Mouse (Mus musculus) lung, postnatal 25 days (tissue): ENCODE results near the gene Nrxn2.

Experiments
- DNase-seq: peaks from one replicate; pipeline ENCODE4 v3.0.0; 2022; ENCODE audit warnings: low spot score

Nrxn2 gene

DNA sequence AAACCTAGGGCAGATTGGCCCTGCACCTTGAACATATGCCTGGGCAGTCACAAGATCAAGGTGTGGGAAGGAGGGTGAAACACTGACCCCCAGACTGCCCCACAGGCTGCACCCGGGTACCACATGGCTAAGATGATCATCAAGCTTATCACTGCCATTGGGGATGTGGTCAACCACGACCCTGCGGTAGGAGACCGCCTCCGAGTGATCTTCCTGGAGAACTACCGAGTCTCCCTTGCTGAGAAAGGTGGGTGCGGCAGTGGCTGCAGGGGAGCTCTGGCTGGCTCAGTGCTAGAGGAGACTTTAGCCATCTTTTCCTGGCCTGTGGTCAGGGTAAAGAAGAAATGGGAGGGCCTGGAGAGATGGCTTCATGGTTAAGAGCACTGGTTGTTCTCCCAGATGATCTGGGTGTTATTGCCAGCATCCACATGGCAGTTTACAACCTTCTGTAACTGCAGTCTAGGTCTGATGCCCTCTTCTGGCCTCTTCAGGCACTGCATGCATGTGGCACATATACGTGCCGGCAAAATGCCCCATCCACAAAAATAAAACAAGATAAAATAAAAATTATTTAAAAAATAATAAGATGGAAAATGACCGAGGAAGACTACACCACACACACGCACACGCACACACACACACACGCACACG is 25.7 kb upstream of the Nrxn2 start:
- DNase-seq, result no peak

DNA sequence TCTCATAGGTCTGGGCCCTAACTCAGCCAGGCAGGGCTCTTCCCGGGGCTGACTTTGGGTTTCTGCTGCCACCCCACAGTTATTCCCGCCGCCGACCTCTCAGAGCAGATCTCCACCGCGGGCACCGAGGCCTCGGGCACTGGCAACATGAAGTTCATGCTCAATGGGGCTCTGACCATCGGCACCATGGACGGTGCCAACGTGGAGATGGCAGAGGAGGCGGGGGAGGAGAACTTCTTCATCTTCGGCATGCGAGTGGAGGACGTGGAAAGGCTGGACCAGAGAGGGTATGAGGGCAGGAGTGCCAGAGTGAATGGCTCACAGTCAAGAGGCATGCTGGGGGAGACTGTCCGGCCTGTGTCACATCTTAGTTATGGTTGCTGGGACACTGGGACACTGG is 24.9 kb upstream of the Nrxn2 start:
- no peak for DNase-seq

DNA sequence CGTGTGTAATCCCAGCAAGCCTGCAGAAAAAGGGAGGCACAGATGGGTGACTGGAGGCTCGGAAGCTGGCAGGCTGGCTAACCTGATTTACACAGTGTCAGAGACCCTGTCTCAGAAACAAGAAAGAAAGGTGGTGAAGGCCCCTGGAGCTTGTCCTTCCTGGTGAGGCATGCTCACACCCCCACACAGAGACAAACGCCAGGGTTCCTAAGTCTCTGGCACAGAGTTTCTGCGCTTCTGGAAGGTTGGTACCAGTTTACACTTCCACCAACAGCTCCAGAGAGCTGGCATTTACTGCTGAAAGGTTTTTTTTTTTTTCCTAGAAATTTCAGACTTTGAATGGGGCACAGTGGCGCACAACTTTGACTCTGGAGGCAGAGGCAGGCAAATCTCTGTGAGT is 22.3 kb upstream of the Nrxn2 start:
- DNase-seq, result no peak

DNA sequence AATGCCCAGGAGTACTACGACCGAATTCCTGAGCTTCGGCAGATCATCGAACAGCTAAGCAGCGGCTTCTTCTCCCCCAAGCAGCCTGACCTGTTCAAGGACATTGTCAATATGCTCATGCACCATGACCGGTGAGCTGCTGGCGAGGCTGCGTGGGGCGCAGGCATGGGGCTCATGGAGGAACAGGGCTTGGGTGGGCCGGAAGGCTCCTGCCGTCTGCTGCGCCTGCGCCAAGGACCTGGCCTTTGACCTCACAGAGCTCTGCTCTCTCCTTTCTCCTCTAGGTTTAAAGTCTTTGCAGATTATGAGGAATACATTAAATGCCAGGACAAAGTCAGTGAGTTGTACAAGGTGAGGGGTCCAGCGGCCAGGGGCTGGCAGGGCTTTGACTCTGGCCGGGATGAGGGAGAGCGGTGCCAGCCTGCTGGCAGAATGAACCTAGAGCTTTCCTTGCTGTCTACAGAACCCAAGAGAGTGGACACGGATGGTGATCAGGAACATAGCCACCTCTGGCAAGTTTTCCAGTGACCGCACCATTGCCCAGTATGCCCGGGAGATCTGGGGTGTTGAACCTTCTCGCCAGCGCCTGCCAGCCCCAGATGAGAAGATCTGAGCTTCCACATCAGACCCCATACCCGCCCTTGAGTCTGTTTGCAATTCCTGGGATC is 20.8 kb upstream of the Nrxn2 start:
- DNase-seq, result no peak

DNA sequence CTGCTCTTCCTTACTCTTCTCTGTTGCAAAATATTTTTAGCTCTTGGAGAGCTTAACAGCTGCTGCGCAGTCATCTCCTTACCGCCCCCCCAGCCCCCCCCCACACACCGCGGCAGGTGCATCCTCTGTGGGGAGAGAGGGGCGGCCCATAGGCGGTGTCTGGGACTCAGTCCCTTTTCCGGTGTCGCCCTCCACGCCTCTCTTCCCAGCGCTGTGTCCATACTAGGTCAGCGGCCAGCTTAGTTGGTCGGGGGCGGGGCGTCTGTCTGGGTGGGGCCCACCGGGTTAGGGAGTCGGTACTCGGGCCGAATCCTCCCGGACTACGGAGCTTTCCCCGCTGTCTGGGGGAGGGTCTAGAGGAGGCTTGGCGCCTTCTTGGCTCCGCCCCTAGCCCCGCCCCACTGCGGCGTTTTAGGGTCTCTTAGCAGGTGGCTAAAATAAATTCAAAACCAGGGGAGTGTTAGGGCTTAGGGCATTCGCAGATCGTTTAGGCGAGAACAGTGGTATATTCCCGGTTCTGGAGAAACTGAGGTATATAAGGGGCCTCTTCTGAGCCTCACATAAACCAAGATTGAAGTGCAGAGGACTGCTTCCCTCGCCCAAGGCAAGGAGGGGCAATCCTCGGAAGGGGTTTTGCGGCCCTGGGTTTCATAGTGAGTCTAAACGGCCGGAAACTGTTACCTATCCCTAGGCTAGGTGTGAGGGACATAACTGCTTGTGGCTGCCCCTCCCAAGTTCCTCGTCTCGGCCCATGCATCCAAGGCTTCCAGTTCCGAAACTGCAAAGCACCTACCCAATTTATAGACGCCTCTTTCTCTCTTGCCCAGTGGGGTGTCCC is 19.9 kb upstream of the Nrxn2 start:
- peak; percentile 89 for DNase-seq

DNA sequence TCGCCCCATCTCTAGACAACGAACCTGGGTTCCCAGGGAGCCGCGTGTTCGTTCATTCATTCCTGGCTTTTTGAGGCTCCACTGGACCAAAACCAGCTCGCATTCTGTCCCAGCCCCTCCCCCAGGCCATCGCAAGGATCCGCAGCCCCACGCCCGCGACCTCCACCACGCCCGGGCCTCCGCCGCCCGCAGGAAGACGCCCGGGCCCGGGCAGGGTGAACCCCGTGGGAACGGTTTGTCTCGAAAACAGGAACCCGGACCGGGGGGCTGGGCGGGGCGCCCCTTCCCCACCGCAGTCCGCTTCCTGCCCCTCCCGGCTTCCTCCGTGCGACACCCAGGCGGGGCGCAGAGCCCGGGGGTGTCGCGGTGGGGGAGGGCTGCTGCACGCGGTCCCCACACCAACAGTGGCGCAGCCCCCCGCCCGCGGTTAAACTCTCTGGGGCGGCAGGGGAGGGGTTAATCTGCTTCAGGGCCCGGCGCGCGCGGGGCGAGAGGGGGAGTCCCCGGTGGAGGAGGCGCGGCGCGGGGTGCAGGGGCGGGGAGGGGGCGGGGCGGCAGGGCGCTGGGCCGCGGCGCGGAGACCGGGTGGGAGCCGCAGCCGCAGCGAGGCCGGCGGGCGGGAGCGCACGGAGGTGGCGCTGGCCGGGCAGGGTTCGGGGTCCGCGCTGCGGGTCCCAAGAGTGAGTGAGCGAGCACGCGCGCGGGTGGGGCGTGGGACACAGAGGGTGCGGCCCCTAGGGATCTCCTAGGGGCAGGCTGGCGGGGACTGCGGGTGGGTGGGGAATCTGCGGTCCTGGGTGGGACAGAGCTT is 19.0 kb upstream of the Nrxn2 start, which contains the start of gene Rasgrp2:
TSS of gene Rasgrp2 (plus strand) at position 56 of the 811 bp plus-strand sequence.
- DNase-seq, result peak; percentile 92

DNA sequence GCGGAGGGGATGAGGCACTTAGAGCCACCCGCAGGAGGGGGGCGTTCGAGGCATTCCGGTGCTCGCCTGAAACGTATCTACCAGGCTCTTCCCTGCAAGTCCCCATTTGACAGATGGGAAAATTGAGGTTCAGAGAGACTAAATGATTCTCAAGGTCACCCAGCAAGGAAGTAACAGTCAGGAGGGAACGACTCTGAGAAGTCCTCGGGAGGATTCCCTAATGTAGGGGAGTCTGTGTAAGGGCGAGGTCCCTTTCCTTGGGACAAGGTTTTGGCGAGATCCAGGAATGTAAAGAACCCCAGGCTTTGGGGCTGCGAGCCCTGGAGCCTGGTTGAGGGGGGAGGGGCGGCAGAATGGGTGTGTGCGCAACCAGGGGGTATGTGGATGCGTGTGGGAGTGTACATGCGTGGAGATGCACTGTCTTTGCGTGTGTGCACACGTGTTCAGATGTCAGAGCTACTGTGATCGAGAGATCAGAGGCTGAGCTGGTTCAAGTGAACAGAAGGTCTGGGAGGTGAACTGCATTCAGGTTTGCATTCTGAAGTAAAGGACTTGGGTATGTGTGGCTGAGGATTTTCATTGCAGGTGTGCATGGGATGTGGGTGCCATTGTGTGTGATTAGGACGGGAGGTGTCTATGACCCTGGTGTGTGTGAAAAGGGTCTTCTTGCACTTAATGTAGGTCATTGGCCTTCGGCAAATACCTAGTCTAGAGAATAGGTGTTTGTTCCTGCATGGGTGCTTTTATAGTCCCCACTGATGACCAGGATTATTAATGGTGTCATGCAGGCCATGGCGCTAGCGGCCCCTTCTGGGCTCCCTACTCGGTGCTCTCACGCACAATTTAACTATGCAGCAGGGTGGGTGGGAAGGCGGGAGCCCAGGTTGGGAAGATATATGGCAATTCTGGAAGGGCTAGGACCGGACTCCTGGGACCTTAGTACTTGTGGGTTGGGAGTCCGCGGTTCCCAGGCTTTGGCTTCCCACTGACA is 18.1 kb upstream of the Nrxn2 start:
- peak; percentile 23 for DNase-seq

DNA sequence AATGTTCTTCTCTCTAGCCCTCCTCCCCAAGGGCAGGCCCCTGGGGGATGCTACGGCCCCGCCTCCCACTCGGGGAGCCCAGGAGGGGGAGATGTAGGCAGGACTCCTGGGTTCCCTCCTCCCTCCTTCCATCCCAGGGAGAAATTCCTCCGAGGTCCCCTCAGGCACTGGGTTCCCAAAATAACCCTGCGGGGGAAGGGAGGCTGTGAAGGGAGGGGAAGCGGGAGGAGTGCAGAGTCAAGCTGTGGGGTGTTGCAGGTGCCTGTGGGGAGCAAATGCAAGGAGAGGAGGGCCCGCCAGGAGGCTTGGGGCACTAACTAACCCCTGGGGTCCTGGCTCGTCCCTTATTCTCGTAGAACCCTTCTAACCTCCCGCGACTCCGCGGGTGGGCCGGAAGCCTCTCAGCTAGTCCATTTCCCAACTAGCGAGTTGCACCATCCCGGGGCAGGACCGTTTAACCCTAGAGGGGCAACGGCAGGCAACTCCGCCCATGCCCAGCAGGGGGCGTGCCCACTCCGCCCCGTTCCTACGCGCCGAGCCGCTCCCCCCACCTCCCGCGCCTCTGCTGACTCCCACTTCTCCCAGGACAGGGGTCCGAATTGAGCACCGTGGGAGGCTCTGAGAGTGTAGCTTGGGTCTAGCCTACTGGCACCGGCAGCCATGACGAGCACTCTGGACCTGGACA is 17.3 kb upstream of the Nrxn2 start:
- peak; percentile 87 for DNase-seq

DNA sequence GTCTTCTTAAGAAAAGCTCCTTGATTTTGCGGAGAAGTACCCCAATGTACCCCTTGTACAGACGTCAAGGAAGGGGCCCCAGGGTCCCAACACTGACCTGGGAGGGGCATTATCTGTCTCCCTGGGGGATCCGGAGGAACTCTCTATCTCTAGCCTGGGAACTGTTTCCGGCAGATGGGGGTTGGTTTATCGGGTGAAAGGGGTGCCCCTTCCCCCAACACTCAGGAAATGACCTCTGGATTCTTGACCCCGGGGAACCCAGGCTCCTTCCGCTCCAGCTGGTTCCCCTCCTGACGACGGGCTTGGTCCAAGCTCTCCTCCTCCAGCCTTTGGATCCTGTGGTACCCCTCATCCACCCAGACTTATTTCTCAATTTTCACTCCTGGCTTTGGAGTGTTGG is 16.6 kb upstream of the Nrxn2 start:
- DNase-seq, result peak; percentile 39

DNA sequence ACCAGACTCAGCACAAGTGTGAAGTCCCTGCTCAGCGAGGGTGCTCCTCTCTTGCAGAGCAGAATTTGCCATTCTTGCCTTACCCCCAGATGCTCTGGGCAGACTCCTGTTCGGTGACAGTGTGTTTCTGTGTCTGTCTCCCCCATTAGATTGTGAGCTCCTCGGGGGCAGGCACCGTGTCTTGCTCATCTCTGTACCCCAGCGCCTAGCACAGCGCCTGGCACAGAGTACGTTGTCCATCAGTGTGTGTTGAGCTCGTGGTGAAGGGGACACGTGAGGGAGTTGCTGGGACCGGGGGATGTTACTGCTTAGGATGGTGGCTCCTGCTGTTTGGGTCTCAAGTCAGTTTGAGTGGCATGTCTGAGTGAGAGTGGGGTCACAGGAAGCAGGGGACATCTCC is 14.7 kb upstream of the Nrxn2 start:
- DNase-seq, result no peak

DNA sequence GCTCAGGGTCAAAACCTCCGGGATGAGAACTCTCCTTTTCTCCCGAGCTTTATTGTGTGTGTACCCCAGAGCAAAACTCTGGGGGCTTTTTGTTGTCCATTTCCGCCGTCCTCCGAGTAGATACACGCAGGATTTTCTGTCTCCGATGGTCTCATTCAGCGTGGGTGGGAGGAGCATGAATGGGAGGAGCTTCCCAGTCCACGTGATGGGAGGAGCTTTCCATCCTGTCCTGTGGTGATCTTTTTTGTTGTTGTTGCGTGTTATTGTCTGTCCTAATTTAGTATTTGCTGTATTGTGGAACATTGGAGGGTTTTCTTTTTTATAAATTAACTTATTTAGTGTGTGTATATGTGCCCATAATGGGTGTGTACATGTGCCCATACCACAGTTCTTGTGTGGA is 13.1 kb upstream of the Nrxn2 start:
- no peak for DNase-seq

DNA sequence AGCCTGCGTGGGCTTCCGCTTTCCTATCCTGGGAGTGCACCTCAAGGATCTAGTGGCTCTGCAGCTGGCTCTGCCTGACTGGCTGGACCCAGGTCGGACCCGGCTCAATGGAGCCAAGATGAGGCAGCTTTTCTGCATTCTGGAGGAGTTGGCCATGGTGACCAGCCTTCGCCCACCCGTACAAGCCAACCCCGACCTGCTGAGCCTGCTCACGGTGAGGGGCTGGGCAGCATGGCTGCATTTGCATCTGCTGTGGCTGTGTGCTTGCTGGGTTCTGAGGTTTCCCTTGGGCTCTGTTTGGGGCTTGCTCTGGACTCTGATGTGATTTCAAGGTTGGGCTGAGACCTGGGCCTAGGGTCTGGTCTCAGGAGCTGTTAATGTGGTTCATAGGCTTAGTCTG is 11.4 kb upstream of the Nrxn2 start:
- no peak for DNase-seq

DNA sequence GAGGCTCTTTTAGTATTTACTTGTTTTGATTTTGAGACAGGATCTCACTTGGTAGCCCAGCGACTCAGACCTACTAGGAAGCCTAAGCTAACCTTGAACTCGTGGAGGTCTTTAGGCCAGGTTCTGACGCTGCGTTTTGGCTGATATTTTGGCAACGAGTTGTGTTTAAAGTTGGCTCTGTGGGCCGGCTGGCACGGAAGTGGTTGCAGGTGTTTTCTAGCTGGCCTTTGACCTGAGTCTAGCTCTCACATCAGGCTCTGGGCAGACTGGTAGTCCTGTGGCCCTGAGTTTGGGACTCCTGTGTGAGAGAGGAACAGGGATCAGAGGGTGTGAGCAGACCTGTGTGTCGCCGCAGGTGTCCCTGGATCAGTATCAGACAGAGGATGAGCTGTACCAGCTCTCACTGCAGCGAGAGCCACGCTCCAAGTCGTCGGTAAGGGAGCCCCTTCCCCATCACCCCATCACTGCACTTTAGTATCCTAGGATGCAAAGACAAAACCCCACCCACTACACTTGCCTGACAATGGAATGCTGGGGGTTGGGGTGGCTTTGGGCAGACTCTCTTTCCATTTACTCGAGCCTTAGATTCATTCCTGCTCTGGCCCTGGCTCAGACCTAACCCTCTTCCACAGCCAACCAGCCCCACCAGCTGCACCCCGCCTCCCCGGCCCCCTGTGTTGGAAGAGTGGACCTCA is 10.6 kb upstream of the Nrxn2 start:
- DNase-seq, result no peak

DNA sequence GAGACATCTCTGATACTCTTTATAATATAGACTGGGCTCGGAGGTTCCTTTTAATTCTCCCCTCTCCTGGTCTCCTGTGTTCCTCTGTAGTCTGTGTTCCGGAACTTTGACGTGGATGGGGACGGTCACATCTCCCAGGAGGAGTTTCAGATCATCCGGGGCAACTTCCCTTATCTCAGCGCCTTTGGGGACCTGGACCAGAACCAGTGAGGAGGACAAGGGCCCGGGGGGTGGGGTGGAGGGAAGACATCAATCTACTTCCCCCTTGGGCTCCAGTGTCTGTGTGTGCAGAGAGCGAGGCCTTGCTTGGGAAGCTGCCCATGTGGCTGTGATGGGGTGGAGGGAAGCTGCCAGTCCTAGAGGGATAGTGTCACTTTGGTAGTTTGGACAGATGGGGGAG is 9.8 kb upstream of the Nrxn2 start:
- no peak for DNase-seq

DNA sequence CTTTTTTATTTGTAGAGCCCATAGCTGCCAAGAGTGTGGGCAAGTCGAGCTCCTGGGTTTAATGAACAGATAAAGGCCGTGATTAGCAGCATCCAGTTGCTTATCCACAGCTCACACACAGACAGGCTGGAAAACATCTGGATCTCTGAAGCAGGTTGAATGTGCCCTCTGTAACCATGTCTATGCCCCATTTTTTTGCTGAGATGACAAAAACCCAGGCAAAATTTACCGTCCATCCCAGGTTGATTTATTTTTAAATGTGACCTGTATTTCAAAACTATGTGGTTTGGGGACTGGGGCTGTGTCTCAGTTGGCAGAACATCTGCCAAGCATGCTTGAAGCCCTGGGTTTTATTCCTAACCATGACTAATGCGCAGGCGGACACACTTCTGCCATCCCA is 9.4 kb upstream of the Nrxn2 start:
- no peak for DNase-seq

DNA sequence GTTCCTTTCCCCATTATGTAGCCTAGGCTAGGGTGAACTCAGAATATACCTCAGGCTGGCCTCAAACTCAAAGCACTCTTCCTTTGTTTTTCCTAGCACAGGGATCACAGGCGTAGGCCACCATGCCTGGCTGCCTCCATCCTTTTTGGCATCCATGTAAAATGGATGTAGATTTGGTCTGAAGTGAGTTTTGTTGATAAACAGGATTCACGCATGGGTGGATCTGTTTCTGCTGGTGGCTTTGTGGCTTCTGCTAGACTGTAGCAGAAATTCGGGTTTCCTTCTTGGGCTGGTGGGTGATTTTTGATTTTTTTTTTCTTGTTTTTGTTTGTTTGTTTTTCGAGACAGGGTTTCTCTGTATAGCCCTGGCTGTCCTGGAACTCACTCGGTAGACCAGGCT is 8.6 kb upstream of the Nrxn2 start:
- DNase-seq, result no peak

DNA sequence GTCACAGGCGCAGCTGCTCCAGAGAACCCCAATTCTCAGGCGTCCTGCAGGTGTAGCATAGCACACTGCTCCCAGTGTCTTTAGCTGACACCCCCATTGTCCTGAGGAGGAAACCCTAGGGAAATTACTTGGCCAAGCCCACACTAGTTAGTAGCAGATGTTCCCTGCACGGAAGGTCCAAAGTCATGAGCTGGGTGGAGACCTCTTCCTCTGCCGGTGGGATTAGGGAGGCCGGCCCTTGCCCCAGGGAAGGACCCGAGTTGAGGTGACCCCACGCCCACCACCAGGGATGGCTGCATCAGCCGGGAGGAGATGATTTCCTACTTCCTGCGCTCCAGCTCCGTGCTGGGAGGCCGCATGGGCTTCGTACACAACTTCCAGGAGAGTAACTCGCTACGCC is 5.7 kb upstream of the Nrxn2 start:
- DNase-seq, result no peak

DNA sequence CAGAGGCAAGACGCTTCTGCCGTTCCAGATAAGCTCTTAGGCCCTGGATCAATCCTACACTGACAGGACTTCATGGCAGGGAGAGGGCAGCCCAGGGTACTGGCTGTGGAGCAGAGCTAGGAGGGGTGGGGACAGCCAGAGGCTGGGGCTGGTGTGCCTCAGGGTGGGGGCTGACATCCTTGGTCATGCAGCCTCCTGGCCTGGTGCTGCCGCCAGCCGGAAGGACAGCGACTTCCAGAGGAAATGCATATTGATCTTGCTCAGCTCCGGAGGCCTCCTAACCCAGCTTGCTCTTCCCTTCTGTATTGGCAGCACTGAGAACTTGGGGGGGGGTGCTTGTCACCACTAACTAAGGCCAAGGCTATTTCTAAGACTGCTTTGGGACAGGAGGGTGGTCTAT is 3.1 kb upstream of the Nrxn2 start:
- DNase-seq, result peak; percentile 45

DNA sequence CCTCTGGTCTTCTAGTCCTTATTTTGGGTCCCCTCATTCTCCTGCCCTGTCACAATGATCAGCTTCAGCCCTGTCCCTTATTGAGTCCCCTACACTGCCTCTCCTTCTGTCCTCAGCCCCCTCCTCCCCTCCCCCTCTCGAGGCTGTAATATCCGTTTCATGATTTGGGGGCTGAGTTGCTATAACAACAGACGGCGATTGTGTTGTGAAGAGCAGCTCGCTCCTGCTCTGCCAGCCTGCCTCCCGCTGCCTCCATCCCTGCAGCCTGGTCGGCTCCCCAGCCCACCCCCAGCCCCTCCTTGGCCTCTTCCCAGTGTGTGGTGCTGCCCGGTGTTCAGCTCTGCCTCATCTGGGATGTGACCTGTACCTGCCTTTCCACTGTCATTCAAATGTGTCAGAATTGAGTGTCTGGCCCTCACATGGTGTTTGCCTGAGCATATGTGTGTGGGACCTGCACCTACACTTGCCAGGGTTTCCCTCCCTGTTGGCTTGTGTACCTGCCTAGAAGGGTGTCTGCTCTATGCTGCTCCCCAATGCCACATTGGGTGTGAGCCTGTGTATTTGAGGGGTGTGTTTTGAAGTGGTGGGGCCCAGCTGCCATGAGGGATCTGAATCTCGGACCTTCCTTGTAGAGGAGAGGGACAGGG is 2.3 kb upstream of the Nrxn2 start:
- no peak for DNase-seq
